Mouse (Mus musculus) hindbrain, embryonic 10.5 days (tissue): ENCODE measurements around the gene Cavin3. TPM values are rescaled to one million over a fixed set of nuclear protein-coding genes. Genes with fewer than 3 reads are reported as not detected.
"Not testable (repeated sequence)": the region's sequence is repeated elsewhere in the genome, so short reads cannot be mapped to it uniquely, and the experiment has no call there.

Source experiments
- DNase-seq: peaks from one replicate; pipeline ENCODE4 v3.0.0-alpha.2; 2017; ENCODE audit warnings: low spot score
- H3K27ac ChIP-seq: fragments of 300-500 bp; sonication (generic); 2 replicates; pipeline ENCODE4 v1.5.1; 2016; ENCODE audit warnings: mild to moderate bottlenecking, moderate library complexity
- H3K27me3 ChIP-seq: fragments of 300-500 bp; sonication (generic); 2 replicates; pipeline ENCODE4 v1.6.1; 2016; ENCODE audit warnings: mild to moderate bottlenecking; ENCODE audit not compliant: poor library complexity, insufficient read depth, severe bottlenecking
- H3K36me3 ChIP-seq: fragments of 300-500 bp; sonication (generic); 2 replicates; pipeline ENCODE4 v1.6.1; 2016; ENCODE audit warnings: mild to moderate bottlenecking, moderate library complexity
- H3K4me1 ChIP-seq: fragments of 300-500 bp; sonication (generic); replicated peaks from 2 replicates; pipeline ENCODE4 v1.6.1; 2016; ENCODE audit warnings: mild to moderate bottlenecking
- H3K4me3 ChIP-seq: fragments of 300-500 bp; sonication (generic); 2 replicates; pipeline ENCODE4 v1.5.1; 2016; ENCODE audit warnings: mild to moderate bottlenecking, moderate library complexity
- H3K9me3 ChIP-seq: fragments of 300-500 bp; sonication (generic); 2 replicates; pipeline ENCODE4 v1.6.1; 2016; ENCODE audit warnings: mild to moderate bottlenecking, moderate library complexity
- WGBS: fragments of 180-500 bp; shearing (Covaris S2); methylation state at CpG from one replicate; pipeline ENCODE4 v1.1.7; 2016; 5-methylcytosine and 5-hydroxymethylcytosine counted together
- polyA plus RNA-seq: library from polyadenylated mRNA; unstranded; fragments of >200 nt; fragmentation: Nextera tagmentation; extraction: Ambion mirVana; gene quantifications from 2 replicates; pipeline ENCODE4 v1.2.1, GENCODE M21; 2016

The Cavin3 gene
- polyA plus RNA-seq, 1 experiment from 2014 or later = 32.2 TPM

DNA sequence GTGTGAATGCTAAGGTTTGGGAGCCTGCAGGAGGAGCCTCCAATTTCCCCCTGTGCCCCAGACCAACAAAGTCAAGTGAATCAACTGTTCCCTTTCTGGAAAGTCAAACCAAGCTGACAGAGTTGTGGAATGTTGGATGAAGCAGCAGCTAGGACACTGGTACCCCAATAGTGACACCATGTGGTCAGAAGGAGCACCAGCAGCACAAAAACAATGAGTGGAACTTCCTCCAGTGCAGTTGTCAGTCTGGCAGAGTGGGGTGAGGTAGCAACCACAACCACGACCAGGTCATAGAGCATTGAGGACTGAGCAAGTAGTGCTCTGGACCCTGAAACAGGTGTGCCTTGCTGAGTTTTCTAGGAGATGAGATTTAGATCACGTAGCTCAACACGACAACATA lies 4.3 kb downstream of the Cavin3 start:
- H3K4me3 ChIP-seq = no peak overlapping the region
- H3K4me1 ChIP-seq = peaks cover 36% of the 10 kb centered on the region
- H3K27me3 ChIP-seq = peaks cover 21% of the 10 kb centered on the region
- 67% methylated on average over 3 of the region's 3 CpGs for WGBS
- peak; percentile 48 for DNase-seq
- H3K9me3 ChIP-seq = no peaks in the 10 kb centered on the region
- no peak overlapping the region for H3K27ac ChIP-seq
- no peaks in the 10 kb centered on the region for H3K36me3 ChIP-seq

GRCm38 (mm10) chr7:105477433-105477700 lies 4.7 kb downstream of the Cavin3 start:
- H3K36me3 ChIP-seq = no peaks in the 10 kb centered on the region
- no peak overlapping the region for H3K27ac ChIP-seq
- DNase-seq = no peak
- WGBS = 95% methylated on average over 1 of the region's 1 CpGs
- H3K4me1 ChIP-seq = peaks cover 33% of the 10 kb centered on the region
- no peak overlapping the region for H3K4me3 ChIP-seq
- H3K9me3 ChIP-seq = no peaks in the 10 kb centered on the region
- peaks cover 16% of the 10 kb centered on the region for H3K27me3 ChIP-seq

DNA sequence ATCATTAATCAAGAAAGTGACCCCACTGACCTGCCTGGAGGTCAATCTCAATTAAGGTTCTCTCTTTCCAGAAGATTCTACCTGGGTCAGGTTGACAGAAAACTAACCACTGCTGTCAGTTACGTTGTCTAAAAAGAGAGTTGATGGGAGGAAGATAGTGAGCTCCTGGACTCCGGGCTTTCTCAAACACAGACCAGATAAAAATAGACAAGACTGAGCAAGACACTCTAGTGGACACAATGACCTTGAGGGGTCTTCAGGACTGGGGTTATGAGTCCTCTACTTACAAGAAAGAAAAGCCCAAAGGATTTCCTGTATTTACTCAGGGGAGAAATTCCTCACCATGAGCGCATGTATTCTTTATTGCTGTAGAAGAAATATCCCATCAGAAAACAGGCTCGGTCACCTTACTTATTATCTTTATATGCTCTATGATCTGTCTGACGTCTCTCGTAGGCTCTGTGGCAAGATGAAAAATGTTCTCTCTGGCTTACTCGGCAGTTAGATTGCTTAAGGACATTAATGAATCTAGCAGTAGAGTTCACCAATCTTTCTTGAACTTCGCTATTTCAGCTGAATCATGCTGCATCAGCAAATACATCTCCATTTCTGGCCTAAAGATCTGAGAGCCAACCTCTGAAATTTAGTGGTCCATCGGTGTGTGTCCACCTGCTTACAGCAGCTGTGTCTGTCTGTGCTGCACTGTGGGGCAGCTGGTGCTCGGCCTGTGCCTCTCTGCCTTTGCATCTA lies 5.2 kb downstream of the Cavin3 start:
- 90% methylated on average over 10 of the region's 10 CpGs for WGBS
- no peak for DNase-seq
- H3K36me3 ChIP-seq = no peaks in the 10 kb centered on the region
- H3K4me3 ChIP-seq = no peak overlapping the region
- H3K4me1 ChIP-seq = peaks cover 28% of the 10 kb centered on the region
- no peak overlapping the region for H3K27ac ChIP-seq
- peaks cover 11% of the 10 kb centered on the region for H3K27me3 ChIP-seq
- no peaks in the 10 kb centered on the region for H3K9me3 ChIP-seq

GRCm38 (mm10) chr7:105475396-105475949 lies 6.6 kb downstream of the Cavin3 start:
- Histone ChIP-seq H3K4me3 (no peak overlapping the region), H3K27me3 (no peaks in the 10 kb centered on the region), H3K27ac (no peak overlapping the region), H3K4me1 (peaks cover 14% of the 10 kb centered on the region), H3K36me3 (no peaks in the 10 kb centered on the region), H3K9me3 (no peaks in the 10 kb centered on the region)
- no peak for DNase-seq
- WGBS = 86% methylated on average over 7 of the region's 7 CpGs

DNA sequence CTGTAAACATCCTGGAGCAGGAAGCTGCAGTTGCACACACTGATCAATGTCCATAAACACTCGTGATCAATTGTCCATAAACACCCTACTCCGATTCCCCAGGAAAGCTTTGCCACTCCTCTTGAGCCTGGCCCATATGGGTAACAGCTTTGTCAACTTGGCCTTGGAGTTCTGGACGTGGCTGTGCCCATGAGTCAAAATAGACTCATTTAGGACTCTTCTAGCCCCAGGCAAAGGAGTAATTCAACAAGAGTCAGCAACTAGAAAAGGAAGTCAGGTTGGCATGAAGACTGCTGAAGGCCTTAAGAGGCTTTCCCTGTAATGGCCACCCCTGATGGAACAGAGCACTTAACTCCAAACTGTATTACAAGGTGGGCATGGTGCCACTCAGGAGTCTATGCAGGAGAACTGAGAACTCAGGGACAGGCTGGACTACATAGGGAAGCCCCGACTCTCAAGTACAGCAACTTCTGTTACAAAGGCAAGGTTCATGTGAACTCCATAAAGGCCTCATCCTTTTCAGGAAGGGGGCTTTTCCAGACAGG lies 7.3 kb downstream of the Cavin3 start:
- Histone ChIP-seq H3K9me3 (no peaks in the 10 kb centered on the region), H3K36me3 (no peaks in the 10 kb centered on the region), H3K27me3 (no peaks in the 10 kb centered on the region), H3K4me3 (no peak overlapping the region), H3K27ac (no peak overlapping the region), H3K4me1 (peaks cover 8% of the 10 kb centered on the region; the same call in 1 of the 2 replicates)
- 83% methylated on average over 4 of the region's 4 CpGs for WGBS
- DNase-seq = no peak

- 66% methylated on average over 1 of the region's 1 CpGs for WGBS
- no peaks in the 10 kb centered on the region for H3K36me3 ChIP-seq
- H3K27ac ChIP-seq = no peak overlapping the region
- H3K27me3 ChIP-seq = no peaks in the 10 kb centered on the region
- no peaks in the 10 kb centered on the region for H3K9me3 ChIP-seq
- no peaks in the 10 kb centered on the region for H3K4me1 ChIP-seq
- no peak for DNase-seq
- no peak overlapping the region for H3K4me3 ChIP-seq
Measured at GRCm38 (mm10) chr7:105472607-105473006, 9.5 kb downstream of the Cavin3 start.

DNA sequence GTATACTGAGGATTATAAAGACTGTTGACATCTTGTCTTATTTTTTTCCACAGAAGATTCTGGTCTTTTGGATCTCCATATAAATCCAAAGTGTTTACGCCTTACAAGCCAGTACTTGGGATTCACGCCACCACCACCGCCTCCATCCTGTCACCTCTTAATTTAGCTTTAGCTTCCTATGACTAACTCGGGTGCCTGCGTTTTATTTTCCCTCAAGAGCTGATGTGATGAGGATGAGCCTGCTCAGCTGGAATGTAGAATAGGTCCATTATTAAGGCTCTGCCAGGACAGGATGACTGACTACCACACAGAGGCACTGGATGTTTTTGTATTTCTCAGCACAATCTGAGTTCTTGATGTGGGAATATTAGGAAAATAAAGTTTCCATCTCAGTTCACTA lies 16.6 kb downstream of the Cavin3 start:
- H3K9me3 ChIP-seq, DNase-seq, H3K27me3 ChIP-seq, H3K4me1 ChIP-seq, H3K36me3 ChIP-seq, H3K27ac ChIP-seq, H3K4me3 ChIP-seq: not testable (repeated sequence)
- 82% methylated on average over 5 of the region's 5 CpGs for WGBS

DNA sequence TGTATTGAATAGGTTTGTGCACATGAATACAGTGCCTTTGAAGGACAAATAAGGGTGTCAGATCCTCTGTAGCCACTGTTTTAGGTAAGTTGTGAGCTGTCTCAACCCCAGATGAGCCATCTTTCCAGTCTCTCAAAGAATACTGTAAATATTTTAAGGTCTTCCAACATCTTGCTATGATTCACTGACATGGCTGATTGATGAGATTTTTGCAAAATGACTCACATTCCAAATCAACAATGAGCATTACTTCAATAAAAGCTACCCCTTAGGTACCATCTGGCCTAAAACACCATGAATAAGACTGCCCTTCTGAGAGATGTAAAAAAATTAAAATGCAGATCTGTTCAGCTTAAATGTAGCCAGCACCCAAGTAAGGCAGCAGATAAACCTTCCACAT lies 23.6 kb downstream of the Cavin3 start:
- no peak overlapping the region for H3K27ac ChIP-seq
- no peaks in the 10 kb centered on the region for H3K4me1 ChIP-seq
- H3K36me3 ChIP-seq = no peaks in the 10 kb centered on the region
- H3K27me3 ChIP-seq = no peaks in the 10 kb centered on the region
- H3K9me3 ChIP-seq = no peaks in the 10 kb centered on the region
- no peak overlapping the region for H3K4me3 ChIP-seq
- no peak for DNase-seq

GRCm38 (mm10) chr7:105453345-105453744 lies 28.8 kb downstream of the Cavin3 start:
- DNase-seq, H3K4me1 ChIP-seq, H3K27me3 ChIP-seq, H3K4me3 ChIP-seq, H3K9me3 ChIP-seq, H3K27ac ChIP-seq, H3K36me3 ChIP-seq: not testable (repeated sequence)
- WGBS = 93% methylated on average over 4 of the region's 4 CpGs

DNA sequence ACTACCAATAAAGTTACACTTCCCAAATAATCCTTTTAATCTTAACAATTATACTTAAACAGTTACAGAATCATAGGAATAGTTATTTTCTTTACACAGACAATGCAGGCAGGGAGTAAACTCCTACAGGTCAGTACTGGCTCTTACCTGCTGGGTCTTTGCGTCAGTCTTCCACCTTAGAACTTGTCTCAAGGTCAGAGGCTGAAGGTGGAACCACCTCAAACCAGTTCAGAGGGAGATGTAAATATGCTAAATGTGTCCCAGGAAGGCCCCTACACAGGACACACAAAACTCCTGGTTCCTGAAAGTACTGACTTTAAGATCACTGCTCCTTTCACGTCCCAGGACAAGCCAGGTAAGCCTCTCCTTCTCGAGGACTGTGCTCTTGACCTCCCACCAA lies 37.0 kb downstream of the Cavin3 start:
- no peak for DNase-seq
- H3K4me3 ChIP-seq = no peak overlapping the region
- H3K9me3 ChIP-seq = no peaks in the 10 kb centered on the region
- 71% methylated on average over 3 of the region's 3 CpGs for WGBS
- H3K27ac ChIP-seq = no peak overlapping the region
- H3K4me1 ChIP-seq = no peaks in the 10 kb centered on the region
- no peaks in the 10 kb centered on the region for H3K36me3 ChIP-seq
- H3K27me3 ChIP-seq = no peaks in the 10 kb centered on the region

DNA sequence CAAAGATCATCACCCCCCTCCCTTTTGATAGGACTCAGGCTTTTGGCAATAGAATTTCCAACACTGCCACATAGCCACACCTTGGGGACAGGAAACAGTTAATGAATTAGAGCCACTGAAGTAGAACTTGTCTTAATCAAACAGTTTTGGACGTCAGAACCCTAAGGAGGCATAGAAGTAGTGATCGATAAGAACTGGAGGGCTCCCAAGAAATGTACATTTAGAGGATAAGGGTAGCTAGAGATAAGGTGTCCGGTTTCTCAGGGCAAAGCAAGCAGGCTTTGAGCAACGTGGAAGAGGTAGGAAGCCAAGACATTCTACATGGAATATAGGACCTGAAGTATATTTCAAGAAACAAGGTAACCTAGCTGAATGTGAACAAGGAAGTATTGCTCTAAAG lies 40.7 kb downstream of the Cavin3 start:
- H3K4me1 ChIP-seq = no peaks in the 10 kb centered on the region
- H3K9me3 ChIP-seq = no peaks in the 10 kb centered on the region
- H3K27me3 ChIP-seq = no peaks in the 10 kb centered on the region
- H3K36me3 ChIP-seq = no peaks in the 10 kb centered on the region
- no peak overlapping the region for H3K4me3 ChIP-seq
- no peak for DNase-seq
- no peak overlapping the region for H3K27ac ChIP-seq
- 70% methylated on average over 4 of the region's 4 CpGs for WGBS

GRCm38 (mm10) chr7:105437979-105438772 lies 43.9 kb downstream of the Cavin3 start:
- H3K4me3 ChIP-seq = no peak overlapping the region
- DNase-seq = no peak
- 85% methylated on average over 7 of the region's 7 CpGs for WGBS
- no peaks in the 10 kb centered on the region for H3K9me3 ChIP-seq
- H3K27ac ChIP-seq = no peak overlapping the region
- no peaks in the 10 kb centered on the region for H3K27me3 ChIP-seq
- H3K36me3 ChIP-seq = no peaks in the 10 kb centered on the region
- H3K4me1 ChIP-seq = no peaks in the 10 kb centered on the region

DNA sequence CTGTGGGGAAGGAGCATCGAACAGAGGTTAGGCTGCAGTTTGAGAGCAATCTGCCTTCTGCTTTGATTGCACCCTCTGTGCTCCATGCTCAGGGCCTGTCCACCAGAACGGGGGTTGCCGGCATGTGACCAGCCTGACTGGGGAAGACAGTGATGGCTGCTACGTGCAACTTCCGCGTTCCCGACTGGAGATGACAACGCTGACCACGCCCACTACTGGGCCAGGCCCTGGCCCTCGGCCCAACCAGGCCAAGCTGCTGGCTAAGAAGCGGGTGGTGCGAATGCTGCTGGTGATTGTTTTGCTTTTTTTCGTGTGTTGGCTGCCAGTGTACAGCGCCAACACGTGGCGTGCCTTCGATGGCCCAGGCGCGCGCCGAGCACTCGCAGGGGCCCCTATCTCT lies 47.3 kb downstream of the Cavin3 start:
- H3K36me3 ChIP-seq = no peaks in the 10 kb centered on the region
- no peaks in the 10 kb centered on the region for H3K9me3 ChIP-seq
- no peaks in the 10 kb centered on the region for H3K4me1 ChIP-seq
- H3K27me3 ChIP-seq = no peaks in the 10 kb centered on the region
- no peak overlapping the region for H3K4me3 ChIP-seq
- 79% methylated on average over 22 of the region's 22 CpGs for WGBS
- no peak for DNase-seq
- H3K27ac ChIP-seq = no peak overlapping the region
